Mouse (Mus musculus) spleen, adult 2 months (tissue): Measurements from ENCODE around the gene Timm10.

Source experiments
- CTCF ChIP-seq: fragments of 200-500 bp; IDR thresholded peaks from 2 replicates; pipeline ENCODE4 v1.5.1; 2011; ENCODE audit warnings: mild to moderate bottlenecking, inconsistent platforms; ENCODE audit not compliant: insufficient read depth, insufficient read length, insufficient replicate concordance; ENCODE audit errors: extremely low read depth
- POLR2A ChIP-seq: fragments of 200-500 bp; IDR thresholded peaks from 2 replicates; pipeline ENCODE4 v1.6.1; 2011; ENCODE audit warnings: low read depth, low read length, inconsistent platforms

GRCm38 (mm10) chr2:84819861-84820260, 6.9 kb upstream of the Timm10 start:
- TF ChIP-seq CTCF (no peak), POLR2A (no peak)
